Mouse (Mus musculus): ENCODE measurements around the gene Fam13c.

Gene Fam13c

DNA sequence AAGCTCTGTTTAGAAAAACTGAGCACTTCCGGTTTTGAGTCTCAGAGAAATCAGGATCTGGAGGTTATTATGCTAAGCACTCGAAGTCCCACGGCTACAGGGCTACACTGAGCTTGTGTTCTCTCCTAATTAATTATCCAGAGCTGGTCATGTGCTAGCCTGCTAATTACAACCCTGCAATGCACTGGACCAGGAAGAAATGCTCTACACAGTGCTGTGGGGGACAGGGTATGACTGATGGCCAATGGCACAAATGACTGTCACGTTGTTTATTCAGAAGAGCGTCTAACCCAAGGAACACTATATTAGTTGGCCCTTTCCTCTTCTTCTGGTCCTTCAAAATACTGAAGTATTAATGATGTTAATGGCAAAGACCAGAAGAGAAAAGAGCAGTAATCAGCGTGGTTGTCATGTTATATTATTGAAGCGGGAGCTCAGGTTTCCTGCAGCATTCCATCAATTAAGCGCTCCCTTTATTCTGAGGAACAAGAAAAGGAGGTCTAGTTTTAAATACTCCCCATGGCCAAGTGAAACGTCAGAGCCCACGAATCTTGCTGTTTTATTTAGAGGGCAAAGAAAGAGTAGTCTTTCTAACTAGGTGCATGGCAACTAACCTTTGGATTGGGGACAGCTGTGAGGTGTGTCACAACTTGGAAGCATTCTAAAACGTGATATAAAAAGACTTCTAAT lies 18.4 kb downstream of the Fam13c start:
- WGBS = 59% methylated on average over 11 of the region's 11 CpGs

DNA sequence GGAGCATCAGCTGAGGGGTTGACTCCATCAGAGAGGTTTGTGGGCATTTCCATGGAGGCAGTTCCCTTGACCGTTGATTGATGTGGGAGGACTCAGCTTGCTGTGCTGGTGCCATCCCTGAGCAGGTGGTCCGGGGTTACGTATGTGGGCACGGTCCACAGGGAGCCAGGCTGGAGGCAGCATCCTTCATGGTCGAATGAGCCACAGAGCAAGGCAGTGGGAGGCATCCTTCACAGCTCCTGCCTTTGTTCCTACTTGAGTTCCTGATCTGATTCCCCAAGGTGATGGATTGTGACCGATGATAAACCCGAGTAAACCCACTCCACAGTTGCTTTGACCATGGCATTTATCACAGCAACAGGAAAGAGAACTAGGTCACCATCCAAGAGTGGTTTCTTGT lies 25.4 kb downstream of the Fam13c start:
- WGBS = 73% methylated on average over 7 of the region's 7 CpGs

DNA sequence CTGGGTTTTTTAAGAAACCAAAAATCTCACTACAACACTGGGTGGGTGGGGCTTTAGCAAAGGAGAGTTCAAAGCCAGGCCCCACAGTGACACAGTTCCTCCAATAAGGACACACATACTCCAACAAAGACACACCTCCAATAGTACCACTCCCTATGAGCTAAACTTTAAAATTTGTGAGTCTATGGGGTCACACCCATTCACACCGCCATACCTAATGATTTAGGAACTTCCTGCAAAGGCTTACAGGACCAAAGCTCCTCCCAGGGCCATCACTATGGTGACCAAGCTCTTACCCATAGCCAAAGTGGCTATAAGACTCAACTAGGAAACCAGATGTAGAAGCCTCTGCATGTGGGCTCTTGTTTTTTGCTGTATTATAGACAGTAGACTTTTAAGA lies 30.6 kb downstream of the Fam13c start:
- WGBS = 74% methylated on average over 1 of the region's 1 CpGs

DNA sequence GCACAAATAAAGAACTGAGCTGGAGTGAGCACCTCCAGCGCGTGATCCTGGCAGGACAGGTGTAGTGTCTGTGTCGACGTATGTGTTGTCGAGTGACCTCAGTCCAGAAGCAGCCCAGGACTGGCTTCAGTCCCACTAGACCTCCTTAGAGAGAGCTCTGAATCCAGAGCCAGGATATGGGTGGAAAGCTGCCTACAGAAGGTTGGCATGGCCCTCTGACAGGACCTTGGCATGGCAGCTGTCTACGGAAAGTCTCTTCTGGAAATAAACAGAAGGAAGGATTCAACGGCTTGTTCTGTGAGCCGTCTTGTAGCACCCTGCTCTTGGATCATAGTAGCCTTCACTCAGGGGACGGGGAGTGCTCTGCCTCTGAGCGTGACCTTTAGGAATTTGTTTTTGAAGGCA lies 37.5 kb downstream of the Fam13c start:
- WGBS = 67% methylated on average over 10 of the region's 10 CpGs

DNA sequence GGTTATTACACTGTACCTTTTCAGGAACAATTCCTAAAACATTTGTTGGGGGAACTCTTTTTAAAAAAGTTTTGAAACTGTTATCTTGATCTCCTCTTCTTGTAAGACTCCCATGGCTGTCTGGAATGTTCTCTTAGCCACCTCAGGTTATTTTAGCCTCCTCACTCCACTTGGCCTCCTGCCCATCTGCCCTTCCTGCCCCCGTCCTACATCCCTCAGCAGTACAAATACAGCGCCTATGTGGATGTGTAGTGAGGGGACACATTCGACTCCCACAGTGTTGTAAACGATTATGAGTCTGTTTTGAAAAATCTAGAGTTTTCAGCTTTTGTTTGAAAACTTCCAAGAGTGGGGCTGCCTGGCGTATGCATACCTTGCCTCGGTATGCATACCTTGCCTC lies 43.5 kb downstream of the Fam13c start:
- whole genome bisulfite sequencing = 54% methylated on average over 6 of the region's 6 CpGs

DNA sequence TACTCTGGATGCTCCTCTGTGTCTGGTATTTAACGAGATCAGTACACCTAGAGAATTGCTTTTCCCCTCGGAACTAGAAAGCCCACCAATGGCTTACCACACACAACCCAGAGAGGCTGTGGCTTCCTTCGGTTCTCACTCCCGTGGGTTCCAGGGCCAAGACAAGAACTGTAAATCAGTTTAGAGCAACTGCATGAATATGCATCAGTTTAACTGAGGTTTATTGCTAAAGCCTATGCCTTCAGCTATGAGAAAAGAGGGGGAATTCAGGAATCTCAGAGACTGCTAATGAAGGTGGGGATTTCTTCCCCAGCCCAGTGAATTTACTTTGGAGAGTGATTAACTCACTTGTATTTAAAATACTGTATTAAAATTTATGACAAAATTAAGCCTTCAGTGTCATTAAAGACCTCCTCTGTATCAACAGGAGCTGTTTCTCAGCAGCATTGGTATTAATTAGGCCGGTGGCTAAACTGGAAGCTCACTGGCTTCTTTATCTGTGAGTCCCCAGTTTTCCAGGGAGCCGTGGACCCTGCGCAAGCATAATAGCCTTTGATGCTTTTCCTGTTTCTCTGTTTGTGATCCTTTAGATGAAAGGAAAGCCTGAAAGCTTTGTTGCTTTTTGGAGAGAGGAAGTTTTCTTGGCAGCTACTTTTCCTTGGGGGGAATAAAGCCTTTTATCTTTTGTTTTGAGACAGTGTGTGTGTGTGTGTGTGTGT lies 44.4 kb downstream of the Fam13c start:
- WGBS = 35% methylated on average over 7 of the region's 7 CpGs

DNA sequence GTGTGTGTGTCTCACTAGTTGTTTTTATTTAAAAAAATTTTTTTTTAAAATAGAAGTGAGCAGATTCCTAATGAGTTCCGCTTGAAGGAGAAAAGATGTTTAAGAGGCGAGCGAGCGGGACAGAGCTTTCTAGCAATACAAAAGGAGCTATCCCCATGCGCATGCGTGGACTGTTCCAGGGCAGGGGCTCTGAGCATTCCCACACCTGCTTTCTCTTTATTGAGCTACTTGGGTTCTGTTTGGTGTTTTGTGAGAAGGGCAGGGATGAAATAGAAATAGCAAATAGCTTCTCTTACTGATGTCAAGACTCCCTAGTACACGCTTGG lies 45.0 kb downstream of the Fam13c start:
- 65% methylated on average over 7 of the region's 7 CpGs for WGBS

DNA sequence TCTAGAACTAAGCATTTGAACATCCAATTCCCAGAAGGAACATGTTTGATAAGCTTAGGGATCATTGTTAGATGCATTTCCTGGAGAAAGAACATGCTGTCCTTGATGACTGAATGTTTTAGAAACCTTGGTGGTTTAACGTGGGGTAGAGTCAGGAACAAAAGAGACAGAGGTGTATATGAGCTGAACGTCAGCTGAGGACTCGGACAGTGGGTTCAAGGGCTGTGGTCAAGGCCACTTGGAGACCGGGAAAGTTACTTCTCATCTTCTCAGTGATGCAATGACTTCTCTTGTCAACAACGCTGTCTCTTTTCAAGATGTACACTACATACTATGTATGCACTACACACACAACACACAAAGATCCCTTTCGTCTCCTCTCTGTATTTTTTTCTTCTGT lies 46.4 kb downstream of the Fam13c start:
- WGBS = 83% methylated on average over 6 of the region's 6 CpGs

DNA sequence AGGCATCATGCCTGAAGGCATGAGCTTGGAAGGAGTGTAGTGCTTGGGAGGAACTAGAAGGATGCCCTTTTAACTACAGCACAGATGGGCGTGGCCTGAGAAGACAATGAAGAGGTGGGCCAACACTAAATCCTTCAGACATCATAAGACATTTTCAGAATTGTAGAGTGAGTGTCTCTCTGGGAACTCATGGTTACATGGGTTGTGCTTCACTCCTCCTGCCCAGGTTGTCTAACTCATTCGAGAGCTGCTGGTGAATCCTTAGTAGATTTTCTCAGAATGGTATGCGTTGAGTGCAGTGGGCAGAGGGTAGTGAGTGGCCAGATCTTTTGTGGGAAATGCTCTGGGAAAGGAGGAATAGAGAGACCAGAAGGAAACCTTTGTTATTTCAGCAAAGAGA lies 53.6 kb downstream of the Fam13c start:
- 68% methylated on average over 3 of the region's 3 CpGs for WGBS

DNA sequence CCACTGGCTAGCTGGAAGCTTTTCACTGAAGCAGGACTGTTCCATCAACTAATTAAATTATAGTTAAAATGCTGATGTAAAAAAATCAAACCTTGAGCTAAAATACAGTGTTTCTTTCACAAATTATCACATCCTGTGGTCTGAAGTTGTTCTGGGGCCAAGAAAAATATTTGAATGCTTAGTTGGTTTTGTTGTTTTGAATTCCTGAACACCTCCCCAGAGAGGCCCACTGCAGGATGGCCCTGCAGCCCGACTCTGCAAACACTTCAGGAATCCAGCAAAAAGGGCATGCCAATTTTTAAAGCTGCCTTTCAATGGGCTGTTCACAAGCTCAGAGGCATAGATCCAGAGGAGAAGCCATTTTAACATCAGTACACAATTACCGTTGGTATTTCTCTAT lies 54.2 kb downstream of the Fam13c start:
- WGBS = 41% methylated on average over 2 of the region's 2 CpGs

DNA sequence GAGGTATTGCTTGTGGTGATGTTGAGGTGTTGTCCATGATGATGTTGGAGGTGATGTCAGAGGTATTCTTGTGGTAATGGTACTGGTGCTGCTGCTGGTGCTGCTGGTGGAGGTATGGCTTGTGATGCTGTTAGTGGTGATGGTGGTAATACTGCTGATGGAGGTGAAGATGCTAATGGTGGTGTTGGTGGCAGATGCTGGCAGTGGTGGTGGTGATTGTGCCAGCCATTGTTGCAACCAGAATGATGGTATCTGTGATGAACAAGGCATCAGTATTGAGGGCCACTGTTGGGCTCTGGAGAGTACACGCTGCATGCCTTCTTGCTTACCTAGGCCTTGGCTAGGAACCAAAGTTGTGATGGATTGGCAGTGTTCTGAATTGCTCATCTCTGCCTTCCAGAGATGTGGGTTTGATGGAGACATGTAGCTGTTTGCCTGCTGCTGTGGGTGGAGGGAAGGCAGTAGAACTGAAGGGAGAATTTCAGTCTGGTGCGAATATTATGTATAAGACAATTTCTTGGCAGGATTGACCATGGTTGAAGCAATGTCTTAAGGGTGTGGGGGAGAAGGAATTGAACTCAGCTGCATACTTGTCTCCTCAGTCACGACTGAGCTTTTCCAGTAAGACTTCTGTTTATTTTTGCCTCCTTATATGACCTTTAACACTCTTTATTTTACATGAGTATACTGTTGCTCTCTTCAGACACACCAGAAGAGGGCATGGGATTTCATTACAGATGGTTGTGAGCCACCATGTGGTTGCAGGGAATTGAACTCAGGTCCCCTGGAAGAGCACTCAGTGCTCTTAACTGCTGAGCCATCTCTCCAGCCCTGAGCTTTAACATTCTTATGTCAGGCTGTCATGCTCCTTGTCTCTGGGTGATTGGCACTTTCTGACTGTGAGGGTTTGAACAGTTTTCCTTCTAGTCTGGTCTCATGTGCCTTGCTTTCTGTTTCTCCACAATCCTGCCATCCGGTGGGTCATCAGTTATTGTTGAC lies 55.1 kb downstream of the Fam13c start:
- 60% methylated on average over 4 of the region's 4 CpGs for WGBS

DNA sequence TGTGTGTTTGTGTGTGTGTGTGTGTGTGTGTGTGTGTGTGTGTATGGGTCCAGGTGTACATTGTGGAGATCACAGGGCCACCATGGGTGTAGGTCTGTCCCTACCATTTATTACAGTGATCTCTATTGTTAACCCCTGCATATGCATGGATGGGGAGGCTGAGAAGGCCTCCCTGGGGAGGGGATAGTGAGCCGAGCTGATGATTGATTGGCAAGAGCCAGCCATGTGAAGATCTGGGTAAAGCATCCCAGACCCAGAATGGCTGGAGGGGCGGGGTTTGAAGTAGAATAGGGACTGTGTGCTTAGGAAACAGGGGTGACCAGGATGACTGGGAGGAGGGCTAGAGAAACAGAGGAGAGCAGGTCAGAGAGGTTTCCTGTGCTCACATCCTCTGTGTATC lies 58.0 kb downstream of the Fam13c start:
- WGBS = 68% methylated on average over 2 of the region's 2 CpGs

DNA sequence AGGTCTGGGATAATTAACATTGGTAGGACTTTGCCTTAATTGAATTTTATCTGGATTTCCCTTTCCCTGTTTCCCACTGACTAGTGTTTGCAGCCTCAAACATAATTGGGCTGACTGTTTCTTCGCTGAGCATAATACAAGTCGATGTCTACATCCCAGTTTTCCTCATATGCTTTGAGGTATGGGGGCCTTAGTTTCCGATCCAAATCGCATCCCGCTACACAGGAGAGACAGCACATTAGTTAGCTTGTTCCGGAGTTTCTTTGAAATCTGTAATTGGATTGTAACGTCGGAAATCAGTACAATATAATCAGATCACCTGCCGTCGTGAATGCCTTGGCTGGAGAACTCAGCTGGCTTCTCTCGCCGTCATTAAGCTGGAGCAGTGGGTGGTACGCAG lies 59.0 kb downstream of the Fam13c start:
- 48% methylated on average over 13 of the region's 13 CpGs for WGBS

DNA sequence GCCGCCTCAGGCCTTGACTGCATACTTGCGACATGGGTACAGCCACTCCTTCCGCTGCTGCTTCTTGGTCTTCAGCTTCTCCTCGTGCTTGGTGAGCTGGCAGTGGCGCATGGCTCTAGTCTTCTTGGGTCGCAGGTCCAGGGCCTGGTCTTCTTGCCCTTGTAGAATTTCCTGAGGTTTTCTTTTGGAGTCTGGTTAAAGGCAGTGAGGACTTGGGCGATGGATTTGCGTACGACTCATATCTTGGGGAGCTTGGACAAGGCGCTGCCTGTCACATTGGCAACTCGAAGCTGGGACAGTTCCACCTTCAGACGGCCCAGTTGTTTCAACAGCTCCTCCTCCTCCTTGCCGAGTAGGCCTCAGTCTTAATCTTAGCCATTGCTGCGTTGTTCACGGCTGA lies 64.6 kb downstream of the Fam13c start:
- 89% methylated on average over 15 of the region's 15 CpGs for WGBS

DNA sequence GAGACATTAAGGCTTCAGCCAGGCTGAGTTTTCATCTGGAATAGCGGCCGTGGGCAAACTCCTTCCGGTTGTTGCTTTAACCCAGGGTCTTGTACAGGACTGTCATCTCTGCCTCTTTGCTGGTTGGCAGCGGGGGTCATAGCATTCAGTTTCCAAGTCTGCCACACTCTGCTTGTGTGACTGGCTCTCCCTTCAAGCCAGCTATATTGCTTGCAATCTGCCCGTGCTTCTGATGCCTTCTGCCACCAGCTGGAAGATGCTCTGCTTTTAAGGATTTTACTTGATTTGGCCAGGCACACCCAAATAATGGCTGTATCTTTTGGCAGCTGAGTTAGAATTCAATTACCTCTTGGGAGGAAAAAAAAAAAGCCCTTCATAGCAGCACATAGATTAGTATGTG lies 65.6 kb downstream of the Fam13c start:
- WGBS = 58% methylated on average over 5 of the region's 5 CpGs

DNA sequence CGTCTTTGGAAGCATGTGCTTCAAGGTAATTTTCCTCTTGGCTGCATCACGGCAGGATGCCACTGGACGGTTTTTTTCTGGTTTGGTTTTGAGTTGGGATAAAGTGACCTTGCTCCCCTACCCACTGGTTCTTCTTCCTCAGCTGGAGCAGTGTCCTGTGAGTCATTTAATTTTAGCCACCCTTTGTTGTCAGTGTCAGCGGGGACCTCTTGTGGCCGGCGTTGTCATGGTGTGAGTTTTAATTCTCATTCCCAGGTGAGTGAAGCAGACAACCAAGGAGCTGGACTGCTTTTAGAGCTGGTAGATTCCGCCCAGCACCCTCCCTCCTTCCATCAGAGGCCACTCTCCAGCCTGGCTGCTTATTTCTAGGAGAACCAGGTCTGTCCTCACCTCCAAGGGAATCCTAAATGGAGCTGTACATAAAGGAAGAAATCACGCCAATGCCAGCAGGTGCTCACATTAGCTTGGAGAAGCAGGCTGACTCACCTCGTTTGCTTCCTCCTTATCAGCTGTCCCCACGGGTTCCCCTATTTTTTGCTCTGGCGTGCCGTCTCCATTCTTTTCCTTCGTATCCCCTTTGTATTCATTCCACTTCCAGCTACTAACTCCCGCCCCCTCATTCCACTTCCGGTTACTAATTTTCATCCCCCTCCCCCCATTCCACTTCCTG lies 66.4 kb downstream of the Fam13c start:
- 40% methylated on average over 15 of the region's 15 CpGs for WGBS

DNA sequence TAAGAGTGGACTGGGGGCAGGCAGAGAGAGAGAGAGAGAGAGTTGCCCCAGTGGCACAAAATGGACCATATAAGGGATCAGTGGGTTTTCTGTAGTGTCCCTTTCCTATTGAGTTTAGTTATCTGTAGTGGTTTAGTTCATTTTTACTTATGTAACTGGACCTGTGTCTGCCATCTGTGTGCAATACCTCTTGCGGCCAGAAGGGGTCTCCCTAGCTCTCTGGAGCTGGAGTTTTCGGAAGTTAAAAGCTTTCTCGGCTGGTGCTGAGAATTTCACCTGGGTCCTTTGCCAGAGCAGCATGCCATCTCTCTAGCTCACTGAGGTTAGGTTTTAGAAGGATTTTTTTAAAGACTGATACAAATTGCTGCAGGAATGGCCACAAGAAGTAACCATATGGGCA lies 67.6 kb downstream of the Fam13c start:
- 93% methylated on average over 3 of the region's 3 CpGs for WGBS

DNA sequence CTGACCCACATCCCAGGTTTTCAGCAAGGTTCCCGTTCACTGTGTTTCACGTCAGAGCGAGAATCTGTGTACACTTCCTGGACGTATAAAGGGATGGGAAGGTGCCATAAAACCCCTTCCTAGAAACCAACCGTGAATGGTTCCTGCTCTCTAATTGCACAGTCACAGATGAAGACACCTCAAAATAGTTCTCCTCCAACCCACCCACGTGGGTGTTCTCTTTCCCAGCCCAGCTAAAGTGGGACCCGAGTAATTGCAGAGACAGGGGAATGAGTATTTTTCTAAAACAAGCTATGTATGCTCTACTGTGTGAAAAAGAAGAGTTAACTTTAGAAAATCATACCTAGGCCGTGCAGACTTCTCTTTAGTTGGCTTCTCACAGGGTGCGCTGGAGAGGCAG lies 74.6 kb downstream of the Fam13c start:
- 59% methylated on average over 9 of the region's 9 CpGs for WGBS

DNA sequence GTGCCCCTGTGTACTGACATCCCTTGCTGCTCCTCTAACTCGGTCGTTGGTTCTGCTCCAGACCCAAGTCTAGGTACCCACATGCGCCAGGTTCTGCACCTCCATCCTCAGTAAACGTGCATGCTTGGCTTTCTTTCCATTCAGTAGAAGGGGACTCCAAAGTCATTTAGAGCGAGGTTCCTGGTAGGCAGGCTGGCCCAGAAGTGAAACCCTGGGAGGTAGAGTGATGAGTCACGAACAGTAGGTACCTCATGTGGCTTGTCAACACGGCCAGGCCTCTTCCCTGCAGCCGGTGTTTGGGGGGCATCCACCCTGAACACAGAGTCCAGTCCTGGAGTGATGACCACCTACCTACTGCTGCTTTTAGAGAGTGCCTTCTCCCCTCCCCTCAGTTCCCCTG lies 76.4 kb downstream of the Fam13c start:
- WGBS = 74% methylated on average over 8 of the region's 8 CpGs

DNA sequence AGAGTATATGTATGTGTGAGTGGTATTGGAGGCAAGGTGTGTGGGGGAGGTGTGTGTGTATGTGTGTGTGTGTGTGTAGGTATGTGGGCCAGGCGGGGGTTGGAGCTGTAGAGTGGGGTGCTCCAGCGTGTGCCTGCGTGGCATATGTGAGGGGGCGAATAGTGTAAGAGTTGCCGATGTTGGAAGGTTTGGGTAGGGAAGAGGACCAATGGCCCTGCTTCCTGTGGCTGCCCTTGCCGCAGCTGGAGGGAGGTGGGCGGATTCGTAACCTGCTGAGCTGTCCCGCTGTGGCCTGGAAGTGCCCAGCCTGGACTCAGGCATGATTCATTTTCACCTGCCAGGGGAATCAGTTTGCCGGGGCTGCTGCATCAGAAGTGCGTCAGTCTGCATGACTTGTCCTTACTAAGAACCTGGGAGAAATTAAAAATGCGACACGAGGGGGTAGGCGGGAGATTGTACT lies 79.4 kb downstream of the Fam13c start:
- WGBS = 12% methylated on average over 14 of the region's 14 CpGs

DNA sequence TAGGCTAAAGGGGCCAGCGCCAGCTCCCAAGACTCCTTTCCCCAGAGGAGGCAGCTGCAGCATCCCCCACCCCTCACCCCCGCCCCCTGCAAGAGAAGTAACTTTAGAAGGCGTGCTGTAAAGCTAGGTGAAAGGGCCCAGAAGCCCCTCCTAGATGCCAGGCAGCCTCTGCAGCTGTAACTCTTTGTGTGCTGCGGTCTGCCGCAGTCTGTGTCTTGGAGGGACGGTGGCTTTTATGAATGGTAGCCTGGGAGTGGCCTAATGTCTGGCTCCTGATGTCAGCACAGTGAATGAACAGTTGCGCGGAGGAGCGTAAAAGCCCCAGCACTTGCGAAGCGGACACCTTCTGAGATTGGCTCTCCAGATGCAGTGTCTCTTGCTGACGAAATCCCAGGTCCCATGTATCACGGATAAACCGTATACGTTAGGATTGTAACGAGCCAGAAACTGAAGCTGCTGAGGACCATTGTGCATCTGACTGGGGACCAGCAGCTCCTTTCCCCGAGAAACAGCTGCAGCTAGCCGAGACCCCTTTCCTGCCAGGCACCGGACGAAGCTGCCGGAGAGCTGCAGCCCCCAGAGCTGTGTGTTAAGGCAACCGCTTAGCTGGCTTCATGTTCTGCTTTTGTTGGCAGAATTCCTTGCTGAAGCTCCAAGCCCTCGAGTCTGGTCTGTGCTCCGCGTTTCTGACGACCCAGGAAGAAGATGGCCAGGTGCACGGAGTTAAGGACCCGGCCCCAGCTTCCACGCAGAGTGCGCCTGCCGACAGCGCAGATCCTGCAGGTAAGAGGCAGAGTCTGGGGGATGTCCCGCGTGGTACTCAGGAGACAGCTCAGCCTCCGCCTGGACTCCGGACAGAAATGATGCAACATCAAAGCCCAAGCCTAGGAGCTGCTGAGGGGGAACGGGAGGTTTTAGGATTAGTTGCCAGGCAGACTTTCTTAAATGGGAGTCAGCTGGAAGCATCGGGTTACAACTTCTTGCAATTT lies 80.2 kb downstream of the Fam13c start:
- 11% methylated on average over 38 of the region's 38 CpGs for WGBS
